Mouse (Mus musculus): ENCODE results near the gene Cfap20. TPM values are rescaled to one million over a fixed set of nuclear protein-coding genes. Genes with fewer than 3 reads are reported as not detected.

Cfap20 gene
- polyA plus RNA-seq, 1 experiment from 2014 or later = 157 TPM

- Histone ChIP-seq H3K27ac (ENCODE audit: low read depth) (no peak overlapping the region), H3K4me1 (replicated peaks; ENCODE audit: control insufficient read depth, insufficient read depth, low read length) (no peaks in the 10 kb centered on the region), H3K9me3 (ENCODE audit: control insufficient read depth, low read length) (no peaks in the 10 kb centered on the region), H3K27me3 (replicated peaks; ENCODE audit: control insufficient read depth, insufficient read depth, low read length) (no peaks in the 10 kb centered on the region), H3K4me2 (ENCODE audit: low read length) (no peak overlapping the region), H3K4me3 (ENCODE audit: low read depth, low read length) (no peak overlapping the region), H3K36me3 (ENCODE audit: control insufficient read depth, insufficient read depth, low read length) (no peaks in the 10 kb centered on the region), H3K9ac (ENCODE audit: low read length) (no peak overlapping the region)
- ATAC-seq (replicated peaks; ENCODE audit: low FRiP score, low TSS enrichment, low read depth) = no peak
- WGBS = 79% methylated on average over 5 of the region's 5 CpGs
- no peak for DNase-seq (ENCODE audit: low spot score)
These were observed 5.6 kb upstream of the Cfap20 start for GRCm38 (mm10) chr8:95440168-95440709.

DNA sequence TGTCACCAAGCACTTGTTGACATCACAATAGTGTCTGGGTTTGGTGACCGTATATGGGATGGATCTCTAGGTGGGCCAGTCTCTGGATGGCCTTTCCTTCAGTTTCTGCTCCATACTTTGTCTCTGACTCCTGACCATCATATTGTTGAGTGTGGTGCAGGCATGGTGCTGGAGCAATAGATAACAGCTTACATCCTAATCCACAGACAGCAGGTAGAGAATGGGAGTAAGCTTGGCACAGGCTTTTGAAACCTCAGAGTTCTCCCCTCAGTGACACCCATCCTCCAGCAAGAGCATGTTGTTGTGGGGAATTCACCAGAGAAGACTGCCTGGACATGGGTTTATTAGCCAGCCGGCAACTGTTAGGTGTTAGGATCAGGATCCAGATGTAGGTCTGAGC, 4.8 kb upstream of the Cfap20 start:
- WGBS = 97% methylated on average over 2 of the region's 2 CpGs
- H3K36me3 ChIP-seq (ENCODE audit: control insufficient read depth, insufficient read depth, low read length) = no peaks in the 10 kb centered on the region
- H3K4me3 ChIP-seq (ENCODE audit: low read depth, low read length) = no peak overlapping the region
- H3K27ac ChIP-seq (ENCODE audit: low read depth) = no peak overlapping the region
- no peaks in the 10 kb centered on the region for H3K27me3 ChIP-seq (replicated peaks; ENCODE audit: control insufficient read depth, insufficient read depth, low read length)
- no peak for ATAC-seq (replicated peaks; ENCODE audit: low FRiP score, low TSS enrichment, low read depth)
- H3K9ac ChIP-seq (ENCODE audit: low read length) = no peak overlapping the region
- H3K4me1 ChIP-seq (replicated peaks; ENCODE audit: control insufficient read depth, insufficient read depth, low read length) = no peaks in the 10 kb centered on the region
- no peaks in the 10 kb centered on the region for H3K9me3 ChIP-seq (ENCODE audit: control insufficient read depth, low read length)
- H3K4me2 ChIP-seq (ENCODE audit: low read length) = no peak overlapping the region
- no peak for DNase-seq (ENCODE audit: low spot score)

GRCm38 (mm10) chr8:95437341-95437992, 2.8 kb upstream of the Cfap20 start:
- H3K9me3 ChIP-seq (ENCODE audit: control insufficient read depth, low read length) = no peaks in the 10 kb centered on the region
- no peak overlapping the region for H3K4me3 ChIP-seq (ENCODE audit: low read depth, low read length)
- H3K27me3 ChIP-seq (replicated peaks; ENCODE audit: control insufficient read depth, insufficient read depth, low read length) = no peaks in the 10 kb centered on the region
- H3K4me1 ChIP-seq (replicated peaks; ENCODE audit: control insufficient read depth, insufficient read depth, low read length) = peaks cover 16% of the 10 kb centered on the region
- no peak overlapping the region for H3K9ac ChIP-seq (ENCODE audit: low read length)
- WGBS = 49% methylated on average over 5 of the region's 5 CpGs
- H3K4me2 ChIP-seq (ENCODE audit: low read length) = no peak overlapping the region
- DNase-seq (ENCODE audit: low spot score) = no peak
- H3K27ac ChIP-seq (ENCODE audit: low read depth) = no peak overlapping the region
- H3K36me3 ChIP-seq (ENCODE audit: control insufficient read depth, insufficient read depth, low read length) = no peaks in the 10 kb centered on the region
- ATAC-seq (replicated peaks; ENCODE audit: low FRiP score, low TSS enrichment, low read depth) = no peak

GRCm38 (mm10) chr8:95435930-95436329, 1.3 kb upstream of the Cfap20 start:
- Histone ChIP-seq H3K4me3 (ENCODE audit: low read depth, low read length) (no peak overlapping the region), H3K4me1 (replicated peaks; ENCODE audit: control insufficient read depth, insufficient read depth, low read length) (peaks cover 17% of the 10 kb centered on the region), H3K4me2 (ENCODE audit: low read length) (no peak overlapping the region), H3K27me3 (replicated peaks; ENCODE audit: control insufficient read depth, insufficient read depth, low read length) (no peaks in the 10 kb centered on the region), H3K9me3 (ENCODE audit: control insufficient read depth, low read length) (no peaks in the 10 kb centered on the region), H3K9ac (ENCODE audit: low read length) (no peak overlapping the region), H3K36me3 (ENCODE audit: control insufficient read depth, insufficient read depth, low read length) (no peaks in the 10 kb centered on the region), H3K27ac (ENCODE audit: low read depth) (no peak overlapping the region)
- no peak for DNase-seq (ENCODE audit: low spot score)
- WGBS = 93% methylated on average over 3 of the region's 3 CpGs
- no peak for ATAC-seq (replicated peaks; ENCODE audit: low FRiP score, low TSS enrichment, low read depth)

GRCm38 (mm10) chr8:95435471-95435870, 802 bp upstream of the Cfap20 start:
- no peak overlapping the region for H3K4me2 ChIP-seq (ENCODE audit: low read length)

GRCm38 (mm10) chr8:95434233-95434632, 436 bp downstream of the Cfap20 start:
- peak overlapping the region; percentile 91 for H3K4me3 ChIP-seq (ENCODE audit: low read depth, low read length)
- DNase-seq (ENCODE audit: low spot score) (no peak), ATAC-seq (replicated peaks; ENCODE audit: low FRiP score, low TSS enrichment, low read depth) (peak; percentile 53)
- peak overlapping the region; percentile 90 for H3K27ac ChIP-seq (ENCODE audit: low read depth)
- no peaks in the 10 kb centered on the region for H3K9me3 ChIP-seq (ENCODE audit: control insufficient read depth, low read length)
- under 1% methylated on average over 25 of the region's 25 CpGs for WGBS
- H3K4me1 ChIP-seq (replicated peaks; ENCODE audit: control insufficient read depth, insufficient read depth, low read length) = peaks cover 31% of the 10 kb centered on the region
- H3K9ac ChIP-seq (ENCODE audit: low read length) = peak overlapping the region; percentile 86
- no peaks in the 10 kb centered on the region for H3K36me3 ChIP-seq (ENCODE audit: control insufficient read depth, insufficient read depth, low read length)
- peak overlapping the region; percentile 93 for H3K4me2 ChIP-seq (ENCODE audit: low read length)
- H3K27me3 ChIP-seq (replicated peaks; ENCODE audit: control insufficient read depth, insufficient read depth, low read length) = no peaks in the 10 kb centered on the region

More at GRCm38 (mm10) chr8:95435471-95435870, 802 bp upstream of the Cfap20 start:
- Histone ChIP-seq H3K9ac (ENCODE audit: low read length) (no peak overlapping the region), H3K27ac (ENCODE audit: low read depth) (no peak overlapping the region), H3K36me3 (ENCODE audit: control insufficient read depth, insufficient read depth, low read length) (no peaks in the 10 kb centered on the region), H3K4me3 (ENCODE audit: low read depth, low read length) (peak overlapping the region; percentile 91; the same call in 1 of the 2 replicates), H3K9me3 (ENCODE audit: control insufficient read depth, low read length) (no peaks in the 10 kb centered on the region), H3K4me1 (replicated peaks; ENCODE audit: control insufficient read depth, insufficient read depth, low read length) (peaks cover 18% of the 10 kb centered on the region), H3K27me3 (replicated peaks; ENCODE audit: control insufficient read depth, insufficient read depth, low read length) (no peaks in the 10 kb centered on the region)
- 89% methylated on average over 9 of the region's 9 CpGs for WGBS
- DNase-seq (ENCODE audit: low spot score) (no peak), ATAC-seq (replicated peaks; ENCODE audit: low FRiP score, low TSS enrichment, low read depth) (no peak)

- no peaks in the 10 kb centered on the region for H3K27me3 ChIP-seq (replicated peaks; ENCODE audit: control insufficient read depth, insufficient read depth, low read length)
- H3K9me3 ChIP-seq (ENCODE audit: control insufficient read depth, low read length) = no peaks in the 10 kb centered on the region
- peak overlapping the region; percentile 86 for H3K9ac ChIP-seq (ENCODE audit: low read length)
- H3K27ac ChIP-seq (ENCODE audit: low read depth) = no peak overlapping the region
- H3K4me1 ChIP-seq (replicated peaks; ENCODE audit: control insufficient read depth, insufficient read depth, low read length) = peaks cover 41% of the 10 kb centered on the region
- ATAC-seq (replicated peaks; ENCODE audit: low FRiP score, low TSS enrichment, low read depth) (no peak), DNase-seq (ENCODE audit: low spot score) (no peak)
- H3K4me3 ChIP-seq (ENCODE audit: low read depth, low read length) = peak overlapping the region; percentile 91
- 54% methylated on average over 4 of the region's 4 CpGs for WGBS
- H3K4me2 ChIP-seq (ENCODE audit: low read length) = peak overlapping the region; percentile 93
- no peaks in the 10 kb centered on the region for H3K36me3 ChIP-seq (ENCODE audit: control insufficient read depth, insufficient read depth, low read length)
These were observed 1.5 kb downstream of the Cfap20 start for GRCm38 (mm10) chr8:95433124-95433523.

- DNase-seq (ENCODE audit: low spot score) = no peak
- Histone ChIP-seq H3K9ac (ENCODE audit: low read length) (no peak overlapping the region; the same call in 1 of the 2 replicates), H3K4me3 (ENCODE audit: low read depth, low read length) (no peak overlapping the region), H3K9me3 (ENCODE audit: control insufficient read depth, low read length) (no peaks in the 10 kb centered on the region), H3K4me2 (ENCODE audit: low read length) (peak overlapping the region; percentile 93), H3K27me3 (replicated peaks; ENCODE audit: control insufficient read depth, insufficient read depth, low read length) (no peaks in the 10 kb centered on the region), H3K4me1 (replicated peaks; ENCODE audit: control insufficient read depth, insufficient read depth, low read length) (peaks cover 47% of the 10 kb centered on the region), H3K27ac (ENCODE audit: low read depth) (no peak overlapping the region), H3K36me3 (ENCODE audit: control insufficient read depth, insufficient read depth, low read length) (no peaks in the 10 kb centered on the region)
- ATAC-seq (replicated peaks; ENCODE audit: low FRiP score, low TSS enrichment, low read depth) = no peak
- 69% methylated on average over 3 of the region's 3 CpGs for WGBS
These were observed 2.2 kb downstream of the Cfap20 start for GRCm38 (mm10) chr8:95432471-95432870.

GRCm38 (mm10) chr8:95429945-95430344, 4.7 kb downstream of the Cfap20 start:
- H3K9ac ChIP-seq (ENCODE audit: low read length) = no peak overlapping the region
- 15% methylated on average over 3 of the region's 3 CpGs for WGBS
- H3K36me3 ChIP-seq (ENCODE audit: control insufficient read depth, insufficient read depth, low read length) = no peaks in the 10 kb centered on the region
- ATAC-seq (replicated peaks; ENCODE audit: low FRiP score, low TSS enrichment, low read depth) = no peak
- H3K27ac ChIP-seq (ENCODE audit: low read depth) = peak overlapping the region; percentile 5; the same call in 1 of the 2 replicates
- no peaks in the 10 kb centered on the region for H3K27me3 ChIP-seq (replicated peaks; ENCODE audit: control insufficient read depth, insufficient read depth, low read length)
- DNase-seq (ENCODE audit: low spot score) = peak; percentile 67
- H3K4me3 ChIP-seq (ENCODE audit: low read depth, low read length) = no peak overlapping the region
- H3K4me2 ChIP-seq (ENCODE audit: low read length) = peak overlapping the region; percentile 29
- H3K4me1 ChIP-seq (replicated peaks; ENCODE audit: control insufficient read depth, insufficient read depth, low read length) = peaks cover 63% of the 10 kb centered on the region
- no peaks in the 10 kb centered on the region for H3K9me3 ChIP-seq (ENCODE audit: control insufficient read depth, low read length)
